Mouse (Mus musculus) forelimb bud, embryonic 11.5 days (tissue): ENCODE data around the gene Cybrd1.

ENCODE experiments used
- DNase-seq: peaks from one replicate; pipeline ENCODE4 v3.0.0-alpha.2; 2012; ENCODE audit warnings: low read depth, low spot score

Gene Cybrd1

DNA sequence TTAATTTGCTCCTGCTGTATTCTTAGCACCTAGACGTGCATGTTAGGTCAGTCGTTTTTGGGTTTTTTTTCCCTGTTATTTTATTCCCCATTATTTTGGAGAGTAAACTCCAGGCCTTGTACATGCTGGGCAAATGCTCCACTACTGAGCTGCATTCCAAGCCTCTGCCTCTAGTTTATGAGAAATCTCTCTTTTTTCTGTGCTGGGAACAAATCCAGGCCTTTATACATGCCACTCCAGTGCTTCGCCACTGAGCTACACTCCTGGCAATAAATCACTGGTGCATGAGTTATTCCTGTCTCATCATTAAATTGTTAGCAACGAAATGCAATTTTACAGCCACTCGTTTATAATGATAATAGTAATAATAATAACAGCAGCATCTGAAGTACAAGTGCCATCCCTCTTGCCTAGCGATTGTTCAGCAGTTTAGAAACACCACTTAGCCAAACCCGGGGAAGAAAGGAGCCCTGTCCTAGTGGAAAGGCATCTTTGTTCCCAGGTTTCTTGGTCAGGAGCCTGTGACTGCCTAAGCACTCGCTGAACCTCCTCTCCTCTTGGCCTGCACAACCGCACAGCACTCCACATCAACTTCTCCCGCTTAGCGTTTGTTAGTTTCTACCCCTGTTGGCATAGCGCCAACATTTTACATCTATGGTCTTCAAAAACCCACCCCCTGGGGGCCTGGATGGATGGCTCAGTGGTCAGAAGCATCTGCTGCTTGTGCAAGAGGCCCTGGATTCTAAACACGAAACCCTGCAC lies 4.7 kb downstream of the Cybrd1 start:
- DNase-seq: no peak

DNA sequence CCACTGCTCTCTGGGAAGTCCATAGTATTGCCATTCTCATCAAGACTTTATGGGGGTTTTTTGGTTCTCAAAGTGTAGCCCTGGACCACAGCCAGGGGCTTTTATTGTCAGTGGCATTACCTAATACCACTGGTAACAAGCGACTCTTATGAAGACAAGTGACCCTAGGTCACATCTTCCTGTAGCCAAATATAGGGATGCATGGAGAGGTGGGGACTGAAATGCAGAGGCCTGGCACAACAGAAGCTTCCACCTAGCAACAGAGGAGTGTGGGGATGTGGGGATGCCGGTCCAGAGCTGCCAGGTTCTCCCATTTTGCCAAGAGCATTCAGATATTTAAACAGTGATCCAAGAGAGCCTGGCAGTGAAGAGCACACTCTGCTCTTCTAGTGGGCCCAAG lies 5.9 kb downstream of the Cybrd1 start:
- no peak for DNase-seq

DNA sequence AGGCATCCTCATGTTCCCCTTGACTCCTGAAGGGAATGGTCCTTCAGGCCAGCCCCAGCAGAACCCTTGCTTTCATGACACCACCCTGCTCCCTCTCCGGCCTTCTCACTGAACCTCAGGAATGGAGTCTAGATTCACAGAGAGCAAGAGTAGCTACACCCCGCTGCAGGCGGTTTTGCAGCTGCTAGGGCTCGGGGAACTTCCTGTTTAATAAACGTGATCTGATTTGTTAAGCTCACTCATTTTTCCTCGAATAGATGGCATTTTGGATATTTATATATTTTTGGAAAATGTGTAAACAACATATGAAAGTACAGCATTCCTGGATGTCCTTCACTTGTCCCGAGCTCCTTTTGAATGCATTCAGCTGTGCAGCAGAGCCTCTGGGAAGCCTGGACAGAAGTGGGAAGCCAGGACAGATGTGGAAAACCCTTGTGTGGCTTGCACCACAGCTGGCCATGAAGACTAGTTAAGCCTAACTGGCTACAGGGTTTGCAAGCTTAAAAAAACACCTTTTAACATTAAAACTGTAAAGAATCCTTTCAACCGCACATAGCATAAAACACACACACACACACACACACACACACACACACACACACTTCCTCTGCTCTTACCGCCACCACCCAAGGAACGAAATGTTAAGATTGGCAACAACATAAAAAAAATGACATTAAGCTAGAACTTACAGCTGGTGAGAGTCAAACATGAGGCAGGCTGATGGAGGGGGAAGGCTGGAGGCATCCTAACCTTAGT lies 10.2 kb downstream of the Cybrd1 start:
- DNase-seq: no peak

DNA sequence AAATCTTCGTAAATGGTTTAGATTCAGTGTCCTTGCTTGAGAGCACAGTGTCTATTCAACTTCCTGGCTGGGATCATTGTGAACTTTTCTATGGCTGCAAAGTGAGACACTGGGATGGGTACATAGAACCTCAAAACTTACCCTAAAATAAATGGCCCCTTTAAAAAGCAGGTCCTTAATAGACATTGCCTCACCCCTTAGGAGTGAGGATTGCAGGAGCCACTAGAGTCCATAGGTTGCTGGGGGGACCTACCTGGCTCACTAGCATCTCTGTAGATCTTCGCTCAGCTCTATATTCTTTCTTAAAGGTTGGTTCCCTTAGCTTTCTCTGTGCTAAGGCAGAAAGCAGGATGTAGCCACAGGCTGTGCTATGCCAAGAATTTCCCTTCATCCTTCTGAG lies 12.6 kb downstream of the Cybrd1 start:
- DNase-seq: no peak

DNA sequence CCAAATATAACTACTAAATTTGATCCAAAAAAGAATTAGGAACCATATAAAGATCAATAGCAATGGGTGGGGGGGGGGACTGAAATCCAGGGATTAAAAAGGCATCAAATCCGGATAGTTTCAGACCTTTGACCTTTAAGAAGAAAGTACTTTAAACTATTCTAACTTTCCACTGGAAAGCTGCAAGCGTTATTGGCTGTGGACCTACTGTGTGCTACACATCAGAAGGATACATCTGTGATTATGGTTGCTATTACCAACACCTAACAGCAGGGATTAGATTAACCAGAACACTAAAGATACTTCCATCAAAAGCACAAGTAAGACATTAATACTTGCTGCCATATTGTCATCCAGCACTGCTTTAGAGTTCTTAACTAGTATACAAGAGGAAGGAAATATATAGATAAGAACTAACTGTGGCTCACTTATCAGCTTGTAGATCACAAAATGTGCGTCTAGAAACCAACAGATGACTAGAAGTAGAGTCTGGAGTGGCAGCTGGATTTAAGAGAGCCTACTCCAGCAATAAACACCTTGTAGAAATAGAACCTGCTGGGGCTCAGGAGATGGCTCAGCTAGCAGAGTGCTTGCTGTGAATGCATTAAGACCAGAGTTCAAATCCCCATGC lies 14.3 kb downstream of the Cybrd1 start:
- DNase-seq: no peak

DNA sequence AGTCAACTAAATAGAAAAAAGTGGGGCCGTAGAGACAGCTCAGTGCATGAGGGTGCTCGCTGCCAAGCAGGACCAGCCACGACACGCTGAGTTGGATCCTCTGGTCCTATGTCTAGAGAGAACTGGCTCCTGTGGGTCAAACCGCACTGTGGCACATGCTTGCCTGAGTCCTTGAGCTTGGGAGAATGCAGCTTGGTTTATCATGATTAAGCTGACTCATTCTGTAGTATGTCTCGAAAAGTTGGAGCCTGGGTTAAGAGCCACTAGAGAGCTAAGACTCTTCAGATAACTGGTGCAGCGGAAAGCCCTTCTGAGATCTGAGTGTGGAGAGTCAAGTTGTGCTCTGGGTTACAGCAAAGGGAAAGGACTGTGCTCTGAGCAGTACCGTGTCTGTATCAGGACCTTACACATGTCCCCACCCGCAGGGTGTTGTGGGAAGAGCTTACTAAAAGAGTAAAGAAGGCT lies 16.4 kb downstream of the Cybrd1 start:
- DNase-seq: no peak

DNA sequence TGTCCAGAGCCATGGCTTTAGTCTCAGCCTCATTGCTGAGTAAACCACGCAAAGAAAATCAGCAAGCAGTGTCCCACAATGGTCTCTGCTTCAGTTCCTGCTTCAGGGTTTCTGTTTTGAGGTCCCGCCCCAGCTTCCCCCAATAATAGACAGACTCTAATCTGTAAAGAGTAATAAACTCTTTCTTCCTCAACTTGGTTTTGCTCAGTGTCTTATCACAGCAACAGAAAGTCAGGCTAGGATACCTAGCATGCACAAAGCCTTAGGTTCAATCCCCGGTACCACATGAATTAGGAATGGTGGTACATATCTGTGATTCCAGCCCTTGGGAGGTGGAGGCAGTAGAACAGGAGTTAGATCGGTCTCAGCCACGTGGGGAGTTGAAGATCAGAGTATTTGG lies 17.1 kb downstream of the Cybrd1 start:
- DNase-seq: no peak

DNA sequence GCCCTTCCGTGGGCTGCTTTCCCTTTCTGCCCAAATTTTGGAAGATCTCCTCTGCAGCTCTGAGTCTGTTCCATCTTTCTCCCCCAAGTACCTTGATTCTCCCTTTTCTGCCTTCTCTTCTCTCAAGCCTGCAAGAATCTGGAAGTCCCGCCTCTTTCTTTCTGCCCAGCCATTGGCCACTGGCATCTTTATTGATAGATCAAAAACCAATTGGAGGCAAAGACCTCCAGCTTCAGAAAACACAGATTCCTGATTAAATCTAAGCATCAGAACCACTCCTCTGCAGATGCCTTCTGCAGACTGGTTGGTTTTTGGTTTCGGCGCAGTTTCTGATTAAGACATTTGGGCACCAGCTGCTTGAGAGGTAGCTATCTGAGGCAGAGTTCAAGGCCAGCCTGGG lies 22.9 kb downstream of the Cybrd1 start:
- no peak for DNase-seq

DNA sequence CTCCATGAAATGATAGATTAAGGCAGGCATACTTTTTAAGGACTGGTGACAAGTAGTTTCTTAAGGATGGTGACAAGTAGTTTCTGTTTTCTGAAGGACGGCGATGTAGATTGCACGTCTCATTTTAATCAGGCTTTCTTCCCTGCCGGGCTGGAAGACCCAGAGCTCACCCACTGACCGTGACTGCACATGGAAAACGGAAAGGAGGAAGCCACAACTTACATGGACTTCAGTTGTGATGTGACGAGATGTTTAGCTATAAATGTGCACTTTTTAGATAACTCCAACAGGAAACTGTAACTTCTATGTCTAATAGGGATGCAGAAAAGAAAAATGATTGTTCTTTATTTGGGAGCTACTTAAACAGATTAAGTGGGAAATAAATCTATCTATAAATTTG lies 24.7 kb downstream of the Cybrd1 start:
- no peak for DNase-seq

DNA sequence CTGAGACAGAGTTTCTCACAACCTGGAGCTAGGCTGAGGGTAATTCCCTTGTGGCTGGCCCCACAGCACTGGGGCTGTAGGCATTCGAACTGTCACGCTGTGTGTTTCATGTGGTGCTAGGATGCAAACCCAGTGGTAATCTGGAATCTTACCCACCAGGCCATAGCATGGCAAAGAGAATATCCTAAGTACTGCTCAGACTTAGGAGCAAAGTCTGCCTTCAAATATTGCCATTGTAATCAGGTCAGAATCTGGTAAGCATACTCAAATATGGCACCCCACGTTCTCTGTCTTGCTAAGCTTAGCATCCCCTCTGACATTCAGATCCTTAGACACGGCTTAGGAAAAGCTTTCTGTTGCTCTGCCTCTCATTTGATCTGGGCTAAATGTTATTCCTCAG lies 28.1 kb downstream of the Cybrd1 start:
- DNase-seq: no peak

DNA sequence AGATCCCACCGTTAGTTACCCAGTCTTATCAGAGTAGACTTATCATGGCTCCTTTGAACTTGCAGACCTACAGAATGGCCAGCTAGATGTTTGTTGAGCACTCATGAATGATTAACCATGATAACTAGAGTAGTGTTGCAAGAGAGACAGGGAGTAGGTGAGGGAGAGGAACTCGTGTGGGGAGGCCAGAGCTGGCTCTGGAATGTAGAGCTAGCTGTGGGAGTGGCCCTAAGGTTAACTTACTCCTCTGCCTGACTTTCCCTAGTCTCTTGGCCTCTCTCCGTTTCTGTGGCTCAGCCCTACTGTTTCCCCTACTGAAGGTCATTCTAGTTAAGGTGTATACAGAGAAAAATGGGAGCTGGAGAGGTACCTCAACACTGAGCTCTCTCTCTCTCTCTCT lies 28.5 kb downstream of the Cybrd1 start:
- no peak for DNase-seq

DNA sequence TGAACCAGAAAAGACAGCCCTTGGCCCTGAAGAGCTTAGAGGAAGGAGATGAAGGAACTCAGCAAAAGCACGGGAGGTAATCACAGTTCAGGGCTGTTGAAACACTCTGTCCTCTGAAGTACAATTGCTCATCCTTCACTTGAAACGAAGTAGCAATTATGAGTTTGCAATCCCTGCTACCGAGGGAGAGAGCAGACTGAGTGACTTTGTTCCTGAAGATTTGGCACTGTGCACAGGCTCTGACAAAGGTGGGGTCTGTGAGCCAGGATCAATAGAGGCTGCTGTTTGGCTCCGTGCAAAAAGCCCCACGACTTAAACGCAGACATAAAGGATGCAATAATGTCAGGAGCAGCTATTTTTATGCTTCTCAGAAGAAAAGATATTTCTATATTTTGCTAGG lies 30.1 kb downstream of the Cybrd1 start:
- no peak for DNase-seq

DNA sequence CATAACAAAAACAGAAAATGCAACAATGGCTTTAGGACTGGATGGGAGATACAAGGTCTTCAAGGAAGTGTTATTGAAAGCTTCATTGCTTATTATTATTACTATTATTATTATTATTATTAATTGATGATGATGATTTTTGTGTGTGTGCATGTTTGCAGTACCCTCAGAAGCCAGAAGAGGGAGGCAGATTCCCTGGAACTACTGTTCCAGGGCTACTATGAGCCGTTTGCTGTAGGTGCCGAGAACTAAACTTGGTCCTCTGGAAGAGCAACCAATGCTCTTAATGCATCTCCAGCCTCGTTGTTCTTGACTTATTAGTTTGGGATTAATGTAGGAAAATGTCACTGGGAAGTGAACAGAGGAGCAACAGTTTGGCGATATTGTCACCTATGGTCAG lies 34.4 kb downstream of the Cybrd1 start:
- no peak for DNase-seq

DNA sequence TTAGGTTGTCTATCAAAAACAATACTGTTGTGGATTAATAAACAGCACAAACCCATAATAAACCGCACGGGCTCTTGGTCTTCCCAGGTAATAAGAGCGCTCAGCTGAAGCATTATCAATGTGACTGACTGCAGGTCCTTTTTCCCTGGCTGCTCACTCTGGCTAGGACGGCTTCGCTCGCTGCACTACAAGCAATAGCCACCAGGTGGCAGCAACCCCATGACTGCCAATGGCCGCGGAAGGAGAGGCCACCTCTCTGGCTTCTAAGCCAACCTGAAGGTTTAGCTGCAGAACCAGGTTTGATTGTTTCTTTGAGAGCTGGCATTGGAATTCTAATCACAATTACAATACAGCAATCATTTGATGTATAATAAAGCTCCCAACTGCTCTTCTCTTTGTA lies 37.8 kb downstream of the Cybrd1 start:
- DNase-seq: peak; percentile 62

DNA sequence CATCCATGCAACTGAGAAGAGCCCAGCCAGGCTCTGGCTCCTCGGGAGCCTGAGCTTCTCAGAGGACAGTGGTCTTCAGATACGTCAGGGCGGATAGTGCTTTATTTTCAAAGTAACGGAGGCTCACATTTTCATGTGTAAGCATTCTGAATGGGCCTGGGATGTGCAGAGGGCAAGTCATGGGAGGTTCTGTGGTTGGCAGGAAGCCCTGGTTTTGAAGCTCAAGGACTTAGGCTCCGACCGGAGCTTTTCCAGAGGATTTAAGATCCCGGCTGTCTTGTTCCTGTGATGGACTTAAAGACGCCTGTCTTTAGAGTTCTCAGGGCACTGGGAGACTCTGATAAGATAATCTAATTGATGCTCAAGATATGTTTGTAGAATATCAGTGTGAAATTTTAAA lies 38.7 kb downstream of the Cybrd1 start:
- no peak for DNase-seq

DNA sequence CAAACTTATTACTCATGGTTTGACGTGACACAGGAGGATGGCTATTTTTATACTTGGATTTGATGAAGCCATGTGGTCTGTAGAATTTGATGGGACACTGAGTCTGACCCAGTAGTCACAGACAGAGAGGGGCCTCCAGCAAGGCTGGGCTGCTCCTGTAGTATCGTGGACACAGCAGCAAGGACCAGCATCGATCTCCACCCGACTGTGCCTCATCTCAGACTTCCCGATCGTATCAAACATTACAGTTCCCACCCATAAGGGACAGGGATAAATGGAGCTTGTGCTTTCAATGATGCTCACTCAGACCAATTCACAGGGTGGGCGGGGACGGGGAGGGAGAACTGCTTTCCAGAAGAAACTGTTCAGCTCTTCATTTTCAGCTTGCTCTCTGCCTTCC lies 40.2 kb downstream of the Cybrd1 start:
- DNase-seq: no peak

DNA sequence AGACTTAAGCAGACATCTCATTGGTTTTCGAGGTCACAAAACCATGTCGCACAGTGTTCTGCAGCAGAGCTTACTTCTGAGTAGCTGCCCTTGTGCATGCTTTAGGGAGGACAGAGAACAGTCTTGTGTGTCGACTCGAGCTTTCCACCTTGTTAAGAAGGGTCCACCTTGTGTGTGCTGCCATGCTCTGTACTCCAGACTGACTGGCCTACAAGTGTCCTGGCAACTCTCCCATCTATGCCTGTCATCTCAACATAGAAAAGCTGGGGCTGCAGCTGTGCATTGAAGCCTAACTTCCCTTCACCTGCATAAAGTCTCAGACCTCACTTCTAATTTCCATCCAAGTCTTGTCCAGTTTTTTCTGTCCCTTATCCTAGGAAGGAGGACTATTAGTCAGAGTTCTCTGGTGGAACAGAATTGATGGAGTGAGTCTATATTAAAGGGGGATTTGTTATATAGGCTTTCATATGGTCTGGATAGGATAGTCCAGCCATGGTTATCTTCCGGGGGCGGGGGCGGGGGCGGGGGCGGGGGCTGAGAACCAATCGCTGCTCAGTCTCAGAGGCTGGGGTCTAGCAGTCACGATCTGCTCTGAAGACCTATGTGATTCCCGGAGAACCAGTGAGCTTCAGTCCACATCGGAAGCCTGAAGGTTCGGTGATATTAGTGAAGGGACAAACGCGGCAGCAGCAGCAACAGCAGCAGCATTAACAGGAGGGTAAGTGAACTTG lies 42.0 kb downstream of the Cybrd1 start:
- no peak for DNase-seq

DNA sequence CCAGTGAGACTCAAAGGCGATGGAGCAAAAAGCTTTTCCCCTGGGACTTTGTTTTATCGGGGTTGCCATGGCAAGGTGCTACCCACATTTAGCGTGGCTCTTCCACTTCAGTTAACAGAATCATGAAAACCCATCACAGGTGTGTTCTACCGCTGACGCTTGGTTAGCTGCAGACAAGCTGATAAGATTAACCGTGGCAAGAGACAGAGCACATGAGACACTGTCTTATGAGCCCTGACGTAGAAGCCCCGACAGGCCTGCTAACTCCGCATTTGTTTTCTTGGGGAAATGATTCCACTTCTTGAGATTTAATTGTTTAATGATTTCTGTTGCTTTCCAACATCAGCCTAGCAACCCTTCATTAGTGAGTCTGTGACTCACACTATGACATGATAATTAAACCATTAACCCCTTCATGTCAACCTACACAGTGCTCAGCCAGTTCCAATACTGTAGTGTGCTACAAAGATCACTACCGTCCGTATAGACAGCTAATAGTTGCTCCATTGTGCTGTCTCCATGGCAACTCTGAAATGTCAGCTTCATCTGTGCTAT lies 42.7 kb downstream of the Cybrd1 start:
- DNase-seq: no peak

DNA sequence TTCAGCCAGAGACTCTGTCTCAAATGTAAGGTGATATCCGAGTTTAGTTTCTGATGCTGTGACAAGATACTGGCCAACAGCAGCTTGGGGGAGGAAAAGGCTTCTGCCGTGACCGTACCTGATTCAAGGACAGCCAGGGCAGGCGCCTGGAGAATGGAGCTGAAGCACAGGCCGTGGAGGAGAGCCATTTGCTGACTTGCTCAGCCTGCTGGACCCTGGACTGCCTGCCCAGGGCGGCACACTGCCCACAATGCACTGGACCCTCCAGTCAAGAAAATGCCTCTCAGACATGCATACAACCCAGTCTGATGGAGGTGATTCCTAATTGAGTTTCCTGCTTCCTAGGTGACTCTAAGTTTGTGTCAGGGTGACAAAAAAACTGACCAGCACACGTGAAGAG lies 43.8 kb downstream of the Cybrd1 start:
- no peak for DNase-seq

DNA sequence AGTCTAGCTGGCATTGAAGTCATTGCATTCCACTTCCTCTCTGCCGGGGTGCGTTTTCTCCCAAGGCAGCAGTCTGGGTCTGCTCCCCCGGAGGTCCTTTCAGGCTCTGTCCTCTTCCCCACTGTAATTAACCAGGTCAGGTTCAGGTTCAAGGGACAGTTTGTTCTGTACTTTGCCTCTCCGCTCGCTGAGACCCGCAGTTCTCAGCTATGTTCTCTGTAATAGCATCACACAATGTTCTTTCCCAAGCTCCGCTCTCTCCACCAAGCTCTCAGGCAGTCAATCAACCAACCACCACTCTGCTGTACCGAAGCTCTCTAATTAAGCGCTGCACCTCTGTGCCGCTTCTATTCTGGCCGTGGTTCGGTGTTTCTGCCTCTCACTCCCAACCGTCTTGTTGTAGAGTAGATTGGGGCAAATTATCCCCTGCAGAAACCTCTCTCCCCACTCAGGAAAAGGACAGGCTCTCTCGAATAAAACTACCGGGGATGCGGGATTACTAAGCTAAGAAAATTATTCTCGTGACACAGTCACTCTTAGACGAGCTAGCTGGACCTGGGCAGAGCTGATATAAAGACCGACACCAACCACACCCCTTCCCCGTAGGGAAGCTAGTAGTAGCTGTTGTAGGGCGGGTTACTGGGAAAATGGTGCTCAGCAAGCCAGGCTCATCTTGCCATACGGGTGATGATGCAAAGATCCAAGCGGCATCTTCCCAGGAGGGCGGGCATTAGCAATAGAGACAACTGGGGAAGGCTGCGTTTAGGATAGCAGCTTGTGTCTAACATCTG lies 45.3 kb downstream of the Cybrd1 start:
- no peak for DNase-seq

DNA sequence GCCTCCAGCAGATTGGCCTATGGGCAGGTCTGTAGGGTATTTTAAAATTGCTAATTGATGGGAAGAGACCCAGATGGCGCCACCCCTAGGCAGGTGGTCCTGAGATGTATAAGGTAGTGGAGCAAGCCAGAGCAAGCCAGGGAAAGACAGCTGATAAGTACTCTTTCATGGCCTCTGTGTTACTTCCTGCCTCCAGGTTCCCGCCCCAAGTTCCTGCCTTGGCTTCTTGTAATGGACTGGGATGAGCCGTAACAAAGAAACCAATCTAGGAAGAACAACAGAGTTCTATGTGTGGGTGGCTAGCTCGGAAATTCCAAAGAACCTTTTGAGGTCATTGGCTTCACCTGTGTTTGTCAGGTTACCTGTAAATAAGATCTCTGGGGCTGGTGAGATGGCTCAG lies 49.5 kb downstream of the Cybrd1 start:
- no peak for DNase-seq
